Mouse (Mus musculus) lung, postnatal 0 days (tissue): ENCODE measurements around the gene Flad1. TPM values are rescaled to one million over a fixed set of nuclear protein-coding genes. Genes with fewer than 3 reads are reported as not detected.

Source experiments
- ATAC-seq: fragments of 200-750 bp; cut with Nextera tagmentation; 2 replicates; pipeline ENCODE4 v1.8.0; 2017; ENCODE audit warnings: moderate library complexity
- DNase-seq: peaks from one replicate; pipeline ENCODE4 v3.0.0-alpha.2; 2016; ENCODE audit warnings: low spot score
- H3K27ac ChIP-seq: fragments of 300-500 bp; sonication (generic); 2 replicates; pipeline ENCODE4 v1.5.1; 2014; ENCODE audit warnings: antibody characterized with exemption, mild to moderate bottlenecking, low read length, mixed read lengths
- H3K27me3 ChIP-seq: fragments of 300-500 bp; sonication (generic); replicated peaks from 2 replicates; pipeline ENCODE4 v1.6.1; 2014; ENCODE audit warnings: low read length, mixed read lengths; ENCODE audit not compliant: insufficient read depth
- H3K36me3 ChIP-seq: fragments of 300-500 bp; sonication (generic); 2 replicates; pipeline ENCODE4 v1.6.1; 2014; ENCODE audit warnings: low read length, mixed read lengths; ENCODE audit not compliant: insufficient read depth
- H3K4me1 ChIP-seq: fragments of 300-500 bp; sonication (generic); 2 replicates; pipeline ENCODE4 v1.6.1; 2014; ENCODE audit warnings: antibody characterized with exemption, low read depth, low read length, mixed read lengths; ENCODE audit not compliant: insufficient read depth
- H3K4me2 ChIP-seq: fragments of 300-500 bp; sonication (generic); replicated peaks from 2 replicates; pipeline ENCODE4 v1.6.1; 2014; ENCODE audit warnings: low read depth, mild to moderate bottlenecking, low read length, moderate library complexity, mixed read lengths
- H3K4me3 ChIP-seq: fragments of 300-500 bp; sonication (generic); 2 replicates; pipeline ENCODE4 v1.5.1; 2014; ENCODE audit warnings: low read depth, low read length
- H3K9ac ChIP-seq: fragments of 300-500 bp; sonication (generic); replicated peaks from 2 replicates; pipeline ENCODE4 v1.6.1; 2014; ENCODE audit warnings: low read depth, mild to moderate bottlenecking
- H3K9me3 ChIP-seq: fragments of 300-500 bp; sonication (generic); 2 replicates; pipeline ENCODE4 v1.6.1; 2016; ENCODE audit warnings: low read length, mixed read lengths
- CTCF ChIP-seq: IDR thresholded peaks from 2 replicates; pipeline ENCODE4 v1.5.1; 2016; ENCODE audit warnings: antibody characterized with exemption, mild to moderate bottlenecking
- EP300 ChIP-seq: IDR thresholded peaks from 2 replicates; pipeline ENCODE4 v1.6.1; 2016; ENCODE audit warnings: antibody characterized with exemption, mild to moderate bottlenecking, control low read depth
- WGBS: fragments of 180-500 bp; shearing (Covaris S2); extraction: QIAGEN DNeasy Blood & Tissue Kit; methylation state at CpG from one replicate; pipeline ENCODE4 v1.1.7; 2014; 5-methylcytosine and 5-hydroxymethylcytosine counted together
- polyA plus RNA-seq: library from polyadenylated mRNA; unstranded; fragments of >200 nt; fragmentation: Nextera tagmentation; extraction: Ambion mirVana; gene quantifications from 2 replicates; pipeline ENCODE4 v1.2.1, GENCODE M21; 2015

Gene Flad1
- polyA plus RNA-seq, 1 experiment from 2014 or later: 17.9 TPM

GRCm38 (mm10) chr3:89390111-89390515 lies 21.6 kb downstream of the Flad1 start:
- Histone ChIP-seq H3K4me2 (peak overlapping the region; percentile 99), H3K4me3 (no peak overlapping the region), H3K27me3 (no peaks in the 10 kb centered on the region), H3K27ac (peak overlapping the region; percentile 97; the same call in 1 of the 2 replicates), H3K9ac (0 out of 2 replicates have a peak overlapping the region, but pooled peaks have one; percentile 8), H3K9me3 (no peaks in the 10 kb centered on the region), H3K4me1 (peaks cover 19% of the 10 kb centered on the region), H3K36me3 (no peaks in the 10 kb centered on the region)
- 18% methylated on average over 5 of the region's 5 CpGs for WGBS
- TF ChIP-seq CTCF: no peak
- TF ChIP-seq EP300: no peak
- ATAC-seq (no peak), DNase-seq (peak; percentile 55)

DNA sequence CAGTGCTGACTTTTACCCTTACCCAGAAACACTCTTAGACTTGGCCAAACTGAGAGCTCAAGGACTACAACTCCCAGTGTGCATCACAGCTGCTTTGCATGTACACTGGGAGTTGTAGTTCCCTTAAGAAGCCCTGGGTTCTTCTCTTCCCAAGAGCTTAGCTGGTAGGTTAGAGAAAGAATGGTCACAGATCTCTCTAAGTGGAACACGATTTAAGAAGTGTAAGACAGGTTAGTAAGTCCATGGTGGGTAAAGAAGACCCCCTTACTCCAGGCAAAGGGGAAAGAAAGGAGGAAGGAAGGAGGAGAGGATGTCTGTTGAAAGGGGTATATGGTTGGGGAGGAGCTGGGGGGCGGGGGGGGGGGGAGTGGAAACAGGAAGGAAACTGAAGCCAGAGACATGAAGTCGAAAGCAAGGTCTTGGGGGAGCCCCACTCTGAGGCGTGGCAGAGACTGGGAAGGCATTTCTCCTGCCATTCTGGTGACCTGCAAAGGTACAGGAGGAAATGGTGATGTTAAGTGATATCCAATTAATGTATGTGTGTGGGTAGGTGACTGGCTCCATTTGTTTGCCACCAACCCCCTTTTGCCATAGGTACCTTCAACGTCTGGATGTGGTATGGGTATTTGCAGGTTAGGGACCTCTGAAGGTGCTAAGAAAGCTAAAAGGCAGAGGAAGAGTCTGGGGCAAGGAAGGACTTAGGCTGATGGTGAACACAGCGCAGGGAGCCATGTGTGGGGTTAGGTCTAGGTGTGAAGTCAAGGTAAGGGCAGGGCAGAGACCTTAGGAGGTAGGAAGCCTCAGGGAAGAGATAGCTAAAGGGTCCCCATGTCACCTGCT lies 22.5 kb downstream of the Flad1 start:
- Histone ChIP-seq H3K9me3 (no peaks in the 10 kb centered on the region), H3K4me3 (no peak overlapping the region), H3K9ac (no peak overlapping the region), H3K4me1 (peaks cover 18% of the 10 kb centered on the region), H3K4me2 (no peak overlapping the region), H3K36me3 (no peaks in the 10 kb centered on the region), H3K27ac (no peak overlapping the region; the same call in 1 of the 2 replicates), H3K27me3 (no peaks in the 10 kb centered on the region)
- WGBS: 53% methylated on average over 6 of the region's 6 CpGs
- ATAC-seq (no peak), DNase-seq (peak; percentile 73)
- TF ChIP-seq CTCF (no peak), EP300 (no peak)

GRCm38 (mm10) chr3:89388134-89388881 lies 23.4 kb downstream of the Flad1 start:
- H3K36me3 ChIP-seq: no peaks in the 10 kb centered on the region
- peak overlapping the region; percentile 72; the same call in 1 of the 2 replicates for H3K27ac ChIP-seq
- TF ChIP-seq EP300: no peak
- no peak for TF ChIP-seq CTCF
- DNase-seq: peak; percentile 67
- WGBS: 68% methylated on average over 10 of the region's 11 CpGs
- ATAC-seq: no peak
- no peaks in the 10 kb centered on the region for H3K27me3 ChIP-seq
- H3K9ac ChIP-seq: no peak overlapping the region
- H3K4me3 ChIP-seq: no peak overlapping the region
- H3K4me1 ChIP-seq: peaks cover 18% of the 10 kb centered on the region
- no peaks in the 10 kb centered on the region for H3K9me3 ChIP-seq
- 0 out of 2 replicates have a peak overlapping the region, but pooled peaks have one; percentile 17 for H3K4me2 ChIP-seq

DNA sequence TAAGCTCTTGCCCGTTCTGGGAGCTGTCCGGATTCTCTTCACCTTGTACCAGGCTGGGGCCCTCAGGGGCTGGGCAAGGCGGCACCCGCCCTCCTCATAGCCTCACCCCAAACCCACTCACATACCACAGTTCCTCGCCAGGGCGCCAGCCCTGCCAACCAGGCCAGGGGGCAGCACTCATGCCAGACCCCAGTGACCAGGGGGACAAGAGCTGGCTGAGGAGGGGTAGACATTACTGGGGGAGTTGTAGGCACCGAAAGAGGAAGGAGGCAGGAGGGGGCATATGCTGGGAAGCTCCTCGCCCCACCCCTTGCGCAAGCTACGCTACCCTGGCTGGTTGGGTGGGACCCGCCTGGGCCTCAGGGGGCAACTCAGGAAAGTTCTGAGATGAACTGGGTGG lies 24.0 kb downstream of the Flad1 start:
- peak; percentile 22 for DNase-seq
- Histone ChIP-seq H3K9ac (no peak overlapping the region), H3K36me3 (no peaks in the 10 kb centered on the region), H3K4me2 (peak overlapping the region; percentile 40), H3K27me3 (no peaks in the 10 kb centered on the region), H3K4me3 (no peak overlapping the region), H3K27ac (peak overlapping the region; percentile 72), H3K4me1 (peaks cover 18% of the 10 kb centered on the region), H3K9me3 (no peaks in the 10 kb centered on the region)
- ATAC-seq: no peak
- TF ChIP-seq CTCF (peak; percentile 22; the same call in 1 of the 2 replicates), EP300 (no peak)
- 61% methylated on average over 9 of the region's 11 CpGs for WGBS

DNA sequence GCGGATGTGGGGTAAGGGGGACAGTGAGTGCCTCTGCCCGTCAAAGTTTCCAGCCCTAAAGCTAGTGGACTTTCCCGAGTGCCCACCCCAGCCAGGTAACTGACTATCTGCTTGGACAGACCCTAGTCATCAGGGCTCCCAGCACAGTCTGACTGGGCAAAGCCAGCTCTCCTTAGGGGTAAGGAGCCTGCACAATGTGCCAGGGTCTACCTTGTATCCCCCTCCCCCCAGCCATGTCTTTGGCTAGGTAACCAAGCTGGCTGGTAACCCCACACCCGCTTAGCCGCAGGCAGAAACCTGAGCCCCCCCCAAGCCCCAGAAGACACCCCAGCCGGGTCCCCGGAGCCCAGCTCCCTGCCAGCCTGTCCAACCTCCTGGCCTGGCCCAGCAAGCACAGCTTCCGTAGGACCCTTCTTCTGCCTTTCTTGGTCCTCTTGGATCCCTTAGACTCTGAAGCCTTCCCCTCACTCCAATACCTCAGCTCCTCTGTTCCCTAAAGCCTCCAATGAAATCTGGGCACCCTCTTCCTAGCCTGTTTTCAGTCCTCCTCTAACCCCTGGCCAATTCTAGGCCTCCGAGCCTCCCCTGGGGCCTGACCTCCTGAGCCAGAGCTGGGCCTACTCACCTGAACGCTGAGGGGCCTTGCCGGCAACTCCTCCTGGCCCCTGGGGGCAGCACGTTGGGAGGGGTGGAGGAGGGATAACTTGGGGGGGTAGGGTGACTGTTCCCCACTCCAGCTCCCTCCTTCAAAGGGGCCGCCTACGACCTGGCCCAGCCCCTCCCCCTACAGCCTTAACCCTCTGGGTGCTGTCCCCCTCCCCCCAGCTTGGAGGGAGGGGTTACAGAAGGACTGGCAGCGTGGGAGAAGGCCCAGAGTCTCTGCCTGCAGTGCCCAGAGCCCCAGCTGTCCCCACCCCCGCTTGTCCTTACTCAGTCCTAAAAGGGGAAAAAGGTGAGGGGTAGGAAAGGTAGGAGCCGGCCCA lies 24.9 kb downstream of the Flad1 start:
- Histone ChIP-seq H3K9me3 (no peaks in the 10 kb centered on the region), H3K4me1 (peaks cover 18% of the 10 kb centered on the region), H3K4me3 (no peak overlapping the region), H3K27ac (peak overlapping the region; percentile 72), H3K9ac (no peak overlapping the region), H3K36me3 (no peaks in the 10 kb centered on the region), H3K4me2 (peak overlapping the region; percentile 40), H3K27me3 (no peaks in the 10 kb centered on the region)
- DNase-seq: no peak
- no peak for ATAC-seq
- whole genome bisulfite sequencing: 51% methylated on average over 17 of the region's 17 CpGs
- TF ChIP-seq CTCF (no peak), EP300 (no peak)
